9 mouse cellular contexts compared by ENCODE assay signal in the genomic region with DNA sequence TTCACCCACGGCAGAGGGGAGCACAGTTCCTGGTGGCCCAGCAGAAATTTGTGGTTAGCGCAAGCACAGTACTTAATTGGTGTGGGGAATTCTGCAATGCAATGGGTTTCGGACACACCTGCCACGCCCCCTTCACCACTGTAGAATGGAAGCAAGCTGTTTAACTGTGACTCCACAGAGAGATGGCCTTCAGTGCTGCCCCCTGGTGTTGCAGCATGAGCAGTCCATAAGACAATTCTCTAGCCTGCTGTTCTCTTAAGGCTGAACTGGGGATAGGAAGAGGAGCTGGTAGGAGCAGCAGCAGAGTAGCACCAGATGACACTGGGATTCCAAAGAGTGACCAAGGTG.
DNase-seq lines count a peak whose midpoint lies in the region; ATAC-seq and TF ChIP-seq lines count a peak whose summit lies in the region.
"Had no signal": no experiment of that assay in that cellular context is flagged by ENCODE, and none has a peak within 500 bp of the region (broad histone marks: within the 10 kb centered on the region; RNA-seq: fewer than 3 reads in every experiment).

No protein-coding gene starts in this region.

- peaks cover 25% of the 10 kb centered on the region for H3K27me3 ChIP-seq in Patski
- no peaks in the 10 kb centered on the region for H3K27me3 ChIP-seq in forebrain, embryonic 16.5 days (replicated peaks; ENCODE audit: control insufficient read depth, insufficient read depth, low read length)
- H3K27me3 ChIP-seq in lung, embryonic 16.5 days (ENCODE audit: control insufficient read depth, insufficient read depth, low read depth, low read length) = no peaks in the 10 kb centered on the region
- H3K27me3 ChIP-seq: megakaryocyte, embryonic 14.5 days had no signal

- TF ChIP-seq CTCF in Patski (IDR thresholded peaks at IDR 0.05) = peak; percentile 56

- H3K36me3 ChIP-seq in forebrain, embryonic 16.5 days (ENCODE audit: control insufficient read depth, insufficient read depth) = no peaks in the 10 kb centered on the region
- no peaks in the 10 kb centered on the region; the same call in 1 of the 2 replicates for H3K36me3 ChIP-seq in lung, embryonic 16.5 days (ENCODE audit: control insufficient read depth, insufficient read depth, low read length)

- peaks cover 11% of the 10 kb centered on the region for H3K4me1 ChIP-seq in forebrain, embryonic 16.5 days (replicated peaks; ENCODE audit: control insufficient read depth, insufficient read depth, low read length)
- H3K4me1 ChIP-seq in lung, embryonic 16.5 days (replicated peaks; ENCODE audit: control insufficient read depth, insufficient read depth, low read length) = no peaks in the 10 kb centered on the region; the same call in 1 of the 2 replicates

- H3K9ac ChIP-seq in forebrain, embryonic 16.5 days (replicated peaks; ENCODE audit: low read depth, low read length) = peak overlapping the region; percentile 30
- no peak overlapping the region for H3K9ac ChIP-seq in lung, embryonic 16.5 days (ENCODE audit: low read length)

- WGBS in forebrain, embryonic 16.5 days = 7% methylated on average over 4 of the region's 4 CpGs
- 53% methylated on average over 4 of the region's 4 CpGs for WGBS in lung, embryonic 16.5 days

- DNase-seq in Patski (ENCODE audit: low read depth, low spot score) = no peak
- DNase-seq in cerebellum, adult 18-20 months = peak; percentile 85
- peak; percentile 54 to 80 for DNase-seq in layer of hippocampus, adult 8-10 months (ENCODE audit: low spot score in 2 of 2)
- DNase-seq in retina, postnatal 7 days (ENCODE audit: low read depth, low spot score) = peak; percentile 51
- peak; percentile 67 to 83 for DNase-seq in urinary bladder, postnatal 4 days (ENCODE audit: low spot score in 2 of 2)

- in situ Hi-C loops in Patski (cut with MboI; ENCODE audit: low pct_unique_long_range_greater_than_20kb) = loop anchor here (5.0 to 10.0 kb wide), 2 partner anchors 537 to 639 kb away; a partner anchor contains a TSS

- no peak for ATAC-seq in Patski
- ATAC-seq in forebrain, embryonic 16.5 days = peak; percentile 93
- ATAC-seq in hematopoietic stem cell, adult 5-6 weeks (replicated peaks in 1 of 2; ENCODE audit: insufficient read depth in 1 of 2, low FRiP score in 2 of 2, low TSS enrichment in 1 of 2, low read depth in 1 of 2, poor library complexity in 2 of 2, severe bottlenecking in 2 of 2) = peak; percentile 58 to 63
- ATAC-seq in lung, embryonic 16.5 days (ENCODE audit: low read depth) = peak; percentile 79

- H3K4me3 ChIP-seq in forebrain, embryonic 16.5 days (replicated peaks; ENCODE audit: low read length) = peak overlapping the region; percentile 41
- H3K4me3 ChIP-seq in lung, embryonic 16.5 days (ENCODE audit: low read length) = no peak overlapping the region
- H3K4me3 ChIP-seq: megakaryocyte, embryonic 14.5 days had no signal

- CTCF ChIA-PET in Patski (lab: Charles Lee) = interaction anchor here (1.0 to 1.4 kb wide), 5 partner anchors 10 to 645 kb away, joined by 3 to 5 read pairs (median 3); no protein-coding TSS in a partner anchor

- peak overlapping the region; percentile 73 for H3K27ac ChIP-seq in forebrain, embryonic 16.5 days (ENCODE audit: low read length)
- H3K27ac ChIP-seq in lung, embryonic 16.5 days (ENCODE audit: low read length) = no peak overlapping the region

- no peaks in the 10 kb centered on the region for H3K9me3 ChIP-seq in forebrain, embryonic 16.5 days (ENCODE audit: control insufficient read depth, low read length)
- no peaks in the 10 kb centered on the region for H3K9me3 ChIP-seq in lung, embryonic 16.5 days (ENCODE audit: control insufficient read depth, low read length)

- POLR2A ChIA-PET in Patski (lab: Charles Lee) = no interaction called here

- peak overlapping the region; percentile 61 for H3K4me2 ChIP-seq in forebrain, embryonic 16.5 days (ENCODE audit: low read length)
- H3K4me2 ChIP-seq in lung, embryonic 16.5 days (ENCODE audit: low read depth, low read length) = no peak overlapping the region
